Mouse (Mus musculus) brain, embryonic 14.5 days (tissue): ENCODE measurements around the gene Mroh3.

Source experiments
- CTCF ChIP-seq: fragments of 200-500 bp; IDR thresholded peaks from 2 replicates; pipeline ENCODE4 v1.5.1; 2012; ENCODE audit warnings: inconsistent platforms, mild to moderate bottlenecking, moderate library complexity, borderline replicate concordance; ENCODE audit not compliant: insufficient read depth, insufficient read length; ENCODE audit errors: extremely low read depth
- POLR2A ChIP-seq: fragments of 200-500 bp; IDR thresholded peaks from 2 replicates; pipeline ENCODE4 v1.6.1; 2012; ENCODE audit warnings: mild to moderate bottlenecking, inconsistent platforms, borderline replicate concordance; ENCODE audit not compliant: poor library complexity, insufficient read depth, insufficient read length, severe bottlenecking; ENCODE audit errors: extremely low read depth

- no peak for TF ChIP-seq CTCF
- TF ChIP-seq POLR2A: no peak
Measured at GRCm38 (mm10) chr1:136214304-136214703, 1.7 kb upstream of the Mroh3 start.
